Mouse (Mus musculus): ENCODE measurements at regions not wholly inside any gene's neighbourhood (a gene's known extent, or its start where the extent isn't known, plus 50 kb on each side); places are given as distances from the start of the nearest gene placed in this dataset.
"Not testable (repeated sequence)": the region's sequence is repeated elsewhere in the genome, so short reads cannot be mapped to it uniquely, and the experiment has no call there.

- Histone ChIP-seq H3K4me2 (ENCODE audit: low read length) (no peak overlapping the region), H3K9me3 (ENCODE audit: control insufficient read depth, low read length) (no peaks in the 10 kb centered on the region), H3K27me3 (replicated peaks; ENCODE audit: control insufficient read depth, insufficient read depth, low read length) (no peaks in the 10 kb centered on the region), H3K9ac (replicated peaks; ENCODE audit: low read depth, low read length) (no peak overlapping the region), H3K4me1 (replicated peaks; ENCODE audit: control insufficient read depth, insufficient read depth, low read length) (no peaks in the 10 kb centered on the region), H3K27ac (ENCODE audit: low read length) (no peak overlapping the region), H3K4me3 (replicated peaks; ENCODE audit: low read length) (no peak overlapping the region), H3K36me3 (ENCODE audit: control insufficient read depth, insufficient read depth) (no peaks in the 10 kb centered on the region)
- WGBS, result 86% methylated on average over 1 of the region's 1 CpGs
- no peak for ATAC-seq
Observed at GRCm38 (mm10) chr1:73633071-73633470, 491.2 kb downstream of the Tns1 start.

GRCm38 (mm10) chr1:73630363-73630762, 493.9 kb downstream of the Tns1 start:
- Histone ChIP-seq H3K4me2 (ENCODE audit: low read length) (no peak overlapping the region), H3K4me3 (replicated peaks; ENCODE audit: low read length) (no peak overlapping the region), H3K36me3 (ENCODE audit: control insufficient read depth, insufficient read depth) (no peaks in the 10 kb centered on the region), H3K27ac (ENCODE audit: low read length) (no peak overlapping the region), H3K9ac (replicated peaks; ENCODE audit: low read depth, low read length) (no peak overlapping the region), H3K27me3 (replicated peaks; ENCODE audit: control insufficient read depth, insufficient read depth, low read length) (no peaks in the 10 kb centered on the region), H3K4me1 (replicated peaks; ENCODE audit: control insufficient read depth, insufficient read depth, low read length) (no peaks in the 10 kb centered on the region), H3K9me3 (ENCODE audit: control insufficient read depth, low read length) (no peaks in the 10 kb centered on the region)
- ATAC-seq, result no peak
- 52% methylated on average over 1 of the region's 1 CpGs for WGBS

- no peak for ATAC-seq
- no peak overlapping the region for H3K4me3 ChIP-seq (replicated peaks; ENCODE audit: low read length)
- no peaks in the 10 kb centered on the region for H3K27me3 ChIP-seq (replicated peaks; ENCODE audit: control insufficient read depth, insufficient read depth, low read length)
- H3K36me3 ChIP-seq (ENCODE audit: control insufficient read depth, insufficient read depth), result no peaks in the 10 kb centered on the region
- no peak overlapping the region for H3K9ac ChIP-seq (replicated peaks; ENCODE audit: low read depth, low read length)
- 92% methylated on average over 5 of the region's 5 CpGs for WGBS
- no peak overlapping the region for H3K4me2 ChIP-seq (ENCODE audit: low read length)
- no peaks in the 10 kb centered on the region for H3K9me3 ChIP-seq (ENCODE audit: control insufficient read depth, low read length)
- H3K4me1 ChIP-seq (replicated peaks; ENCODE audit: control insufficient read depth, insufficient read depth, low read length), result no peaks in the 10 kb centered on the region
- no peak overlapping the region for H3K27ac ChIP-seq (ENCODE audit: low read length)
Observed at GRCm38 (mm10) chr1:73625365-73625764, 498.9 kb downstream of the Tns1 start.

GRCm38 (mm10) chr1:73621121-73621520, 503.1 kb downstream of the Tns1 start:
- 74% methylated on average over 5 of the region's 5 CpGs for WGBS
- not testable (repeated sequence) for H3K4me2 ChIP-seq (ENCODE audit: low read length); ATAC-seq

GRCm38 (mm10) chr1:73618551-73619170, 505.6 kb downstream of the Tns1 start:
- no peak overlapping the region for H3K4me2 ChIP-seq (ENCODE audit: low read length)
- no peak overlapping the region for H3K4me3 ChIP-seq (replicated peaks; ENCODE audit: low read length)
- no peak for ATAC-seq
- H3K9ac ChIP-seq (replicated peaks; ENCODE audit: low read depth, low read length), result no peak overlapping the region
- H3K4me1 ChIP-seq (replicated peaks; ENCODE audit: control insufficient read depth, insufficient read depth, low read length), result no peaks in the 10 kb centered on the region
- WGBS, result 41% methylated on average over 4 of the region's 4 CpGs
- H3K27me3 ChIP-seq (replicated peaks; ENCODE audit: control insufficient read depth, insufficient read depth, low read length), result no peaks in the 10 kb centered on the region
- H3K9me3 ChIP-seq (ENCODE audit: control insufficient read depth, low read length), result no peaks in the 10 kb centered on the region
- no peak overlapping the region for H3K27ac ChIP-seq (ENCODE audit: low read length)
- no peaks in the 10 kb centered on the region for H3K36me3 ChIP-seq (ENCODE audit: control insufficient read depth, insufficient read depth)

More at GRCm38 (mm10) chr1:73621121-73621520, 503.1 kb downstream of the Tns1 start:
- not testable (repeated sequence) for H3K36me3 ChIP-seq (ENCODE audit: control insufficient read depth, insufficient read depth); H3K4me1 ChIP-seq (replicated peaks; ENCODE audit: control insufficient read depth, insufficient read depth, low read length); H3K9me3 ChIP-seq (ENCODE audit: control insufficient read depth, low read length); H3K27ac ChIP-seq (ENCODE audit: low read length); H3K27me3 ChIP-seq (replicated peaks; ENCODE audit: control insufficient read depth, insufficient read depth, low read length); H3K4me3 ChIP-seq (replicated peaks; ENCODE audit: low read length); H3K9ac ChIP-seq (replicated peaks; ENCODE audit: low read depth, low read length)

GRCm38 (mm10) chr1:73593653-73594385, 530.4 kb downstream of the Tns1 start:
- Histone ChIP-seq H3K4me2 (ENCODE audit: low read length) (no peak overlapping the region), H3K4me1 (replicated peaks; ENCODE audit: control insufficient read depth, insufficient read depth, low read length) (no peaks in the 10 kb centered on the region), H3K27me3 (replicated peaks; ENCODE audit: control insufficient read depth, insufficient read depth, low read length) (no peaks in the 10 kb centered on the region), H3K36me3 (ENCODE audit: control insufficient read depth, insufficient read depth) (no peaks in the 10 kb centered on the region), H3K27ac (ENCODE audit: low read length) (no peak overlapping the region), H3K9me3 (ENCODE audit: control insufficient read depth, low read length) (no peaks in the 10 kb centered on the region), H3K9ac (replicated peaks; ENCODE audit: low read depth, low read length) (no peak overlapping the region), H3K4me3 (replicated peaks; ENCODE audit: low read length) (no peak overlapping the region)
- WGBS, result 90% methylated on average over 9 of the region's 9 CpGs
- ATAC-seq, result no peak

- Histone ChIP-seq H3K36me3 (ENCODE audit: control insufficient read depth, insufficient read depth) (no peaks in the 10 kb centered on the region), H3K4me1 (replicated peaks; ENCODE audit: control insufficient read depth, insufficient read depth, low read length) (no peaks in the 10 kb centered on the region), H3K9me3 (ENCODE audit: control insufficient read depth, low read length) (no peaks in the 10 kb centered on the region), H3K9ac (replicated peaks; ENCODE audit: low read depth, low read length) (no peak overlapping the region), H3K4me2 (ENCODE audit: low read length) (no peak overlapping the region), H3K4me3 (replicated peaks; ENCODE audit: low read length) (no peak overlapping the region), H3K27me3 (replicated peaks; ENCODE audit: control insufficient read depth, insufficient read depth, low read length) (no peaks in the 10 kb centered on the region), H3K27ac (ENCODE audit: low read length) (no peak overlapping the region)
- peak; percentile 62 for ATAC-seq
- WGBS, result 27% methylated on average over 9 of the region's 9 CpGs
Observed at GRCm38 (mm10) chr1:73591342-73592099, 532.7 kb downstream of the Tns1 start.

- no peak for ATAC-seq
- Histone ChIP-seq H3K27me3 (replicated peaks; ENCODE audit: control insufficient read depth, insufficient read depth, low read length) (no peaks in the 10 kb centered on the region), H3K27ac (ENCODE audit: low read length) (no peak overlapping the region), H3K9ac (replicated peaks; ENCODE audit: low read depth, low read length) (no peak overlapping the region), H3K36me3 (ENCODE audit: control insufficient read depth, insufficient read depth) (no peaks in the 10 kb centered on the region), H3K9me3 (ENCODE audit: control insufficient read depth, low read length) (no peaks in the 10 kb centered on the region), H3K4me1 (replicated peaks; ENCODE audit: control insufficient read depth, insufficient read depth, low read length) (no peaks in the 10 kb centered on the region), H3K4me3 (replicated peaks; ENCODE audit: low read length) (no peak overlapping the region), H3K4me2 (ENCODE audit: low read length) (no peak overlapping the region)
- 54% methylated on average over 3 of the region's 3 CpGs for WGBS
Observed at GRCm38 (mm10) chr1:73579680-73580079, 544.6 kb downstream of the Tns1 start.

- Histone ChIP-seq H3K27me3 (replicated peaks; ENCODE audit: control insufficient read depth, insufficient read depth, low read length) (no peaks in the 10 kb centered on the region), H3K4me3 (replicated peaks; ENCODE audit: low read length) (no peak overlapping the region), H3K9me3 (ENCODE audit: control insufficient read depth, low read length) (no peaks in the 10 kb centered on the region), H3K4me2 (ENCODE audit: low read length) (no peak overlapping the region), H3K36me3 (ENCODE audit: control insufficient read depth, insufficient read depth) (no peaks in the 10 kb centered on the region), H3K27ac (ENCODE audit: low read length) (no peak overlapping the region), H3K4me1 (replicated peaks; ENCODE audit: control insufficient read depth, insufficient read depth, low read length) (no peaks in the 10 kb centered on the region), H3K9ac (replicated peaks; ENCODE audit: low read depth, low read length) (no peak overlapping the region)
- 91% methylated on average over 1 of the region's 1 CpGs for WGBS
- ATAC-seq, result no peak
Observed at GRCm38 (mm10) chr1:73577019-73577418, 547.2 kb downstream of the Tns1 start.
